Mouse (Mus musculus) c-Kit-negative CD71-positive TER-119-positive erythroid progenitor cells, embryonic 14.5 days (primary cell): ENCODE measurements around the gene Tmem254c.
"Not testable (repeated sequence)": the region's sequence is repeated elsewhere in the genome, so short reads cannot be mapped to it uniquely, and the experiment has no call there.

ENCODE experiments used
- DNase-seq: peaks from one replicate; pipeline ENCODE4 v3.0.0-alpha.2; 2013; ENCODE audit warnings: low read depth, low spot score

The Tmem254c gene

DNA sequence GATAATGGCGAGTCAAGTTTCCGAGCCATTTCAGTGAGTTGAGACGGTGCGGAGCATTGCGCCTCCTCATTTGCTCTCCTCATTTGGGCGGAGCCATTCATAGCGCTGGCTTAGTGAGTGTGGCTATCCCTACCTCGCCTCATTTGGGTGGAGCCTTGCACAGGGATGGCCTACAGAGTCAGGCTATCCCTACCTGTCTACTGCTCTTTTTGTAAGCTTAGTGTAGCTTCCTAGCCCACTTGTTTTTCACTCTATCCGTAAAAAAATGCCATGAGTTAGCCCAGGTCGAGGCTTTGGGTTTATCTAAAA lies at the start of gene Tmem254c:
Tmem254c (minus strand) TSS at position 31 of the 309 bp plus-strand sequence.
- DNase-seq: not testable (repeated sequence)

DNA sequence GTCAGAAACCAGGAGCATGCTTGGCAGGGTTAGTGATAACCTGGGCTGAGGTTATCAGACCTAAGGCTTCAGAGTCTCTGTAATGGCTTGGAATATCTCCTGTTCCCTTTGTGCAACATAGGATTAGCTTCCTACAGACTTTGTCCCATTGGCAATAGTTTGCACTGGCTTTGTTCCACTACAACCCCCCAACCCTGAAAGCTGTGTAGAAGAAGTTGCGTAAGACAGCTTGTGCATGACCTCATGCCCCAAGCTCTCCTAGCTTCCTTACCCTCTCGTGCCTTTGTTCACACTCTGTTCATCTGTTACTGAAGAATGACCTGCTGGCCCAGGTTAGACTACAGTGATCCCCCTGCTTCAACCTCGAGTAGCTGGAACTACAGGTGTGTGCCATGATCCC lies 30.5 kb upstream of the Tmem254c start:
- DNase-seq: not testable (repeated sequence)

- not testable (repeated sequence) for DNase-seq
Observed at GRCm38 (mm10) chr14:26081997-26082396, 14.8 kb upstream of the Tmem254c start, which contains the start of gene Cphx3. TSS of gene Cphx3 (plus strand) at chr14:26082297.

DNA sequence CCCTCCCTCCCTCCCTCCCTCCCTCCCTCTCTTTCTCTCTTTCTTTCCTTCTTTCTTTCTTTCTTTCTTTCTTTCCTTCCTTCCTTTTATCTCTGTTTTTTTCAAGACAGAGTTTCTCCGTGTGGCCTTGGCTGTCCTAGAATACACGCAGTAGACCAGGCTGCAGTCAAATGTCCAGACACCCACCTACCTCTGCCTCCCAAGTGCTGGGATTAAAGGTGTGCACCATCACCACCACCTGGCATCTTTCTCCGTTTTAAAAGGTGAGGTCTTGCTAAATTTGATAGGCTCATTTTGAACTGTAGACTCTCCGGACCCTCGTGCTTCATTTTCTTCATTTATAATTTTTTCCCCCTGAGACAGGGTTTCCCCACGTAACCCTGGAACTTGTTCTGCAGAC lies 14.1 kb upstream of the Tmem254c start, which contains the start of gene Cphx2:
Cphx2 (plus strand) TSS at position 301 of the 400 bp plus-strand sequence.
- not testable (repeated sequence) for DNase-seq

DNA sequence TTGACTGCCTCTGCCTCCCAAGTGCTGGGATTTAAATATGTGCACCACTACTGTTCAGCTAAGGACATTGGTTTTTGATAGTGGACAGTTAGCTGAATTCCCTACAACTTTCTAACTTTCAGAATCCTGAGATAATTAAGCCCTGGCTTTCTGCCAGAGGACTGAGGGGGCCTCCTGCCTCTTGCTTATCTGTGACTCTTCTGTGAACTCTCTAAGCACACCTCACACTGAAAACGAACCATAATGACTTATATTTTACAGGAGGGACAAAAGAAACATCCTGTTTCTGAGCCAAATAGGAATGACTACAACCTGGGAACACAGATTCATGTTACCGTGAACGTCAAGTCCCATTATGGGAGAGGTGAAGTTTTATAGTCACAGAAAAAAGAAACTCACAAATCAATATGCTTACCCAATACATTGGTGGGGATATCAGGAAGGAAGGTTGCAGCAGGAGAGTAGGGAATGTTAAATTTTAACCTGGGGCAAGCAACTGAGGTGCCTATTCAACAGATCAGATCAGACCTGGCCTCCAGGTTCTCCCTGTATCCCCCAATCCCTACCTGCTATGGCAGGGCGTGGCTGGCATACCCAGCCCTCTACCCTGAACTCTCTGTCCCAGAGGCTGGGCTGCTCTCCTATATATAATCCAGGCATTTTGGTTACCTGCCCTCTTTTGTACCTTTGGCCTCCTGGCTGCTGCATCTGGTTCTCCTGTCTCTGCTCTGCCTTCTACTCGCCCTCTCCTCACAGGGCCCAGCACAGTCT lies 9.7 kb upstream of the Tmem254c start:
- not testable (repeated sequence) for DNase-seq

GRCm38 (mm10) chr14:26066574-26067324 lies 406 bp downstream of the Tmem254c start:
- not testable (repeated sequence) for DNase-seq

- DNase-seq: not testable (repeated sequence)
Observed at GRCm38 (mm10) chr14:26059362-26059761, 7.8 kb downstream of the Tmem254c start.

- not testable (repeated sequence) for DNase-seq
Observed at GRCm38 (mm10) chr14:26058184-26058583, 9.0 kb downstream of the Tmem254c start.

DNA sequence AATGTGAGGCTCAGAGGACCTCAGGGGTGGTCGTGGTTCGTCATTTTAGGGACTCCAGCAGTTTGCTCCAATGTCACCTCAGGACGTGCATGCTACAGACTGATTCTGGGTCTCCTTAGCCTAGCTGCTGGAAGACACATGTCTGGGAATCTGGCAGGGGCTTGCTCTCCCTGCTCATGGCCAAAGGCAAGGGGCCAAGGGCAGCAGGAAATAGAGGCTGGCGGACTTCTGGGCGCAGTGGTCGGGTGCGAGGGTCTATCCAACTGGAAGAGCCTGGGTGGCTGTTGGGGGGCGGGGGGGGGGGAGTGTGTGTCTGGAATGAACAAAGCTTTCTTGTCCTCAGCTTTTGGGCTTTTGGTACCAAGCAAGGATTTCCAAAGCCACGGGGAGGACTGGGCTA lies 18.4 kb downstream of the Tmem254c start:
- DNase-seq: not testable (repeated sequence)

- DNase-seq: not testable (repeated sequence)
Observed at GRCm38 (mm10) chr14:26047026-26047425, 20.1 kb downstream of the Tmem254c start.

DNA sequence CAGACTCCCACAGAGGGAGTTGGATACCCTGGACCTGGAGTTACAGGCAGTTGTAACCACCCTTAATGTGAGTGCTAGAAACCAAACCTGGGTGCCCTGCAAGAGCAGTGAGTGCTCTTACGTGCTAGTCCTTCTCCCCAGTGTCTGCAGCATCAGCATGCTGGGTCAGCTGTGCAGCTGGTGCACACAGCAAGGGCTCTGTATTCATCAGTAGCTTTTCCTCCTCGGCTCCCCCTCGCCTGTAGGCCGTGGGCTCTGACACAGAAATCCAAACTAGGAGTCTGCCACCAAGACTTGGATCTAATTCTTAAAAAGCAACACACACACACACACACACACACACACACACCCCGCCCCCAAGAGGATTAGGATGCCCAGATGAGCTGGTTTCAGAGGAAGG lies 22.1 kb downstream of the Tmem254c start:
- not testable (repeated sequence) for DNase-seq

DNA sequence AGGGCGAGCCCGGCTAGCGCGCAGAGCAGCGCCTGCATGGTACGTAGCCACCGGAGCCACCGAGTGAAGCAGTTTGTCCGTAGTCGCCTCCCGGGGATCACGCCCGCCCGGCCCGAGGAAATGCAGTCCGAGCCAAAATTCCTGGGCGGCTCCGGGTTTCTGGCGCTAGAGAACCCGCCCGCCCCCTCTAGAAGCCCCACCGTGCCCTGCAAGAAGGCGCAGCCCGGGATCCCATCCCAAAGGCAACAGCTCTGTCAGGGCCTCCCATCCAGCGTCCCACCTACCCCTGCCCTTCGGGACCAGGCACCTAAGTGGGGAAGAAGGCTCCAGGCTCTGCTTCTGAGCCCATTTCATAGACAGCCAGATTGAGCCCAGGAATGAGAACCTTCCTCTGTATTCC lies 24.5 kb downstream of the Tmem254c start, which contains the start of gene Gm9780:
Gm9780 (minus strand) TSS at position 101 of the 400 bp plus-strand sequence.
- DNase-seq: not testable (repeated sequence)

DNA sequence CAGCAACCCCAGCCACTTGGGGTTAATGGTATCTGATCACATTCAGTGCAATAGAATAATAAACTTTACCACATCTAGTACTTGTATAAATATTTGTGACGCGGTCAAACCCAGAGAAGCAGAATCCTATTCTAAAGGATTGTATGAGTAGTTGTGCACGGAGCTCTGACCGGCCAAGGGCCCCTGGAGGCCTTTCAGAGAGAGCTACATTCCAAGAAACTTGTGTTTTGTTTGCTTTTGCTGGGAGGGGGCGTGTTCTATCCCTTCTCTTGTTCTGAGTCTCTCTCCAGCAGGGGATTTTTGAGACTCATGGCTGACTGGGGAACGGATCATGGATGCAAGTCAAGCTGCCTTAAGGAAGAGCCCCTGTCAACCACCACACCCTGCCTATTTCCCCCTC lies 31.7 kb downstream of the Tmem254c start:
- not testable (repeated sequence) for DNase-seq

- DNase-seq: not testable (repeated sequence)
Observed at GRCm38 (mm10) chr14:26034364-26034763, 32.8 kb downstream of the Tmem254c start.

- not testable (repeated sequence) for DNase-seq
Observed at GRCm38 (mm10) chr14:26025653-26026052, 41.5 kb downstream of the Tmem254c start.

GRCm38 (mm10) chr14:26022831-26023230 lies 44.3 kb downstream of the Tmem254c start:
- not testable (repeated sequence) for DNase-seq

DNA sequence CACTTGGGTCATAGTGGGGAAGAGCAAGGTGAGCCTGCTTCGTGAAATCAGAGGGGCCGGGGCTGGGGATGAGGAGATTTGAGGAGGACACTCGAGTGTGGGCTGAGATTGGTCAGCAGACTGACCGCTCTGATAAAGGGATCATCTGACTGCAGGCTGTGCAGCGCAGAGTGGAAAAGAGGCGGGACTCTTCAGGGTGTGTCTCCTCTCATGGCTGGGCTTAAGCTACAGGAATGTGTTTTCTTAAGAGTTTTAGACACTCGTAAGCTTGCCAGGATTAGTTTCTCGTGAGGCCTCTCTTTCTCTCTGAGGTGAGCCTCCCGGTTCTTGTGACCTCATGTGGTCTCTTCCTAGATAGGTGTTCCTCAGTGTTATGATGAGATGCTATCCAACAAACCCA lies 45.6 kb downstream of the Tmem254c start:
- not testable (repeated sequence) for DNase-seq

DNA sequence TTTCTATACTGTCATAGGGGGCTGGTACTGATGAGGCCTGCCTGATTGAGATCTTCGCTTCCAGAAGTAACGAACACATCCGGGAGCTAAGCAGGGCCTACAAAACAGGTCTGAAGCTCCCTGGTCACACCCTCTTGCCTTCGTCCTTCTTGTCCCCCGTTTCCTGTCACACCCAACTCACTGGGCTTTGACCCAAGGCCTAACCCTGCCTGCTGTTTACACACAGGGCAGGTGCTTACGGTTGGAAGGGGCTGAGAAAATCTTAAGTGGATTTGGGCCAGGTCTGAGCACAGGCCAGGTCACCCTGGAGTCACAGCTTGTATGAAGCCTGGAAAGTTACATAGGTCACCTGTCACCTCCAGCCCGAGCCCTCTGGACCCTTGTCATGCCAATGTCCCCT lies 50.7 kb downstream of the Tmem254c start:
- DNase-seq: not testable (repeated sequence)
